ENCODE assay signal across 38 mouse cellular contexts in genomic region chr9:22505574-22505973, GRCm38 (mm10). TPM values are rescaled to one million over a fixed set of nuclear protein-coding genes. Genes with fewer than 3 reads are reported as not detected.
DNase-seq lines count a peak whose midpoint lies in the region; ATAC-seq and TF ChIP-seq lines count a peak whose summit lies in the region.
"Had no signal": no experiment of that assay in that cellular context is flagged by ENCODE, and none has a peak within 500 bp of the region (broad histone marks: within the 10 kb centered on the region; RNA-seq: fewer than 3 reads in every experiment).

No protein-coding gene starts in this region.

- no peaks in the 10 kb centered on the region for H3K79me2 ChIP-seq in liver, adult 2 months (ENCODE audit: control insufficient read depth, insufficient read depth, low read length)

- peak; percentile 82 for ATAC-seq in intestine, embryonic 15.5 days
- peak; percentile 32; the same call in 1 of the 2 replicates for ATAC-seq in liver, embryonic 12.5 days
- ATAC-seq: activated CD4-positive, CD25-positive, alpha-beta regulatory T cell, adult 4 months; forebrain, embryonic 16.5 days; hindbrain, embryonic 16.5 days; lung, postnatal 0 days had no signal

- H3K9me3 ChIP-seq in intestine, embryonic 15.5 days: no peaks in the 10 kb centered on the region
- no peaks in the 10 kb centered on the region for H3K9me3 ChIP-seq in liver, embryonic 12.5 days (replicated peaks)
- H3K9me3 ChIP-seq: embryonic facial prominence, embryonic 12.5 days; heart, embryonic 13.5 days; neural tube, embryonic 15.5 days had no signal

- DNase-seq in liver, adult 2 months (ENCODE audit: extremely low read depth, low read depth, low spot score): peak; percentile 8
- no peak for DNase-seq in liver
- no peak for DNase-seq in spleen, adult 12 weeks (ENCODE audit: low spot score)
- DNase-seq in adrenal gland, postnatal 10 days: no peak
- DNase-seq: adrenal gland, postnatal 14 days; B cell, adult 2 months; cerebellum, adult 11-12 months; cerebellum, adult 9-11 months; embryo, embryonic 11 days; gastrocnemius, adult 2 months; gastrocnemius, postnatal 36 days; heart, adult 2 months; heart, postnatal 14 days; kidney, postnatal 4 days; lung, adult 18-20 months; lung, postnatal 4 days; midbrain, embryonic 14.5 days; retina, postnatal 1 day had no signal

- 71% methylated on average over 2 of the region's 2 CpGs for WGBS in liver, adult 2 months
- 75% methylated on average over 2 of the region's 2 CpGs for WGBS in intestine, embryonic 15.5 days
- 52% methylated on average over 2 of the region's 2 CpGs for WGBS in liver, embryonic 12.5 days (ENCODE audit: insufficient replicate concordance)

- no peaks in the 10 kb centered on the region for H3K4me1 ChIP-seq in liver, adult 2 months (ENCODE audit: control insufficient read depth, insufficient read depth, low read length)
- no peaks in the 10 kb centered on the region for H3K4me1 ChIP-seq in intestine, embryonic 15.5 days (replicated peaks)
- H3K4me1 ChIP-seq in liver, embryonic 12.5 days: peaks cover 14% of the 10 kb centered on the region
- H3K4me1 ChIP-seq: neural tube, embryonic 15.5 days had no signal

- no peak for TF ChIP-seq CTCF in liver, adult 2 months (IDR thresholded peaks at IDR 0.05; ENCODE audit: low read depth, low read length)

- no peak overlapping the region for H3K4me3 ChIP-seq in liver, adult 2 months (ENCODE audit: insufficient read depth, low read depth, low read length)
- no peak overlapping the region for H3K4me3 ChIP-seq in intestine, embryonic 15.5 days (replicated peaks)
- no peak overlapping the region for H3K4me3 ChIP-seq in liver, embryonic 12.5 days
- H3K4me3 ChIP-seq: embryonic facial prominence, embryonic 12.5 days; gastrocnemius, adult 2 months; heart, adult 2 months; heart, embryonic 13.5 days; neural tube, embryonic 15.5 days had no signal

- no peak overlapping the region for H3K9ac ChIP-seq in liver, adult 2 months (ENCODE audit: low read depth, low read length)
- no peak overlapping the region for H3K9ac ChIP-seq in intestine, embryonic 15.5 days
- H3K9ac ChIP-seq in liver, embryonic 12.5 days: no peak overlapping the region
- H3K9ac ChIP-seq: embryonic facial prominence, embryonic 12.5 days; heart, embryonic 13.5 days; neural tube, embryonic 15.5 days had no signal

- H3K36me3 ChIP-seq in liver, adult 2 months (ENCODE audit: control insufficient read depth, insufficient read depth, low read length): no peaks in the 10 kb centered on the region
- H3K36me3 ChIP-seq in intestine, embryonic 15.5 days: no peaks in the 10 kb centered on the region
- no peaks in the 10 kb centered on the region for H3K36me3 ChIP-seq in liver, embryonic 12.5 days
- H3K36me3 ChIP-seq: heart, embryonic 13.5 days; neural tube, embryonic 15.5 days had no signal

- no peak overlapping the region for H3K27ac ChIP-seq in liver, adult 2 months (replicated peaks; ENCODE audit: insufficient read depth, low read depth, low read length)
- no peak overlapping the region for H3K27ac ChIP-seq in intestine, embryonic 15.5 days
- no peak overlapping the region for H3K27ac ChIP-seq in liver, embryonic 12.5 days
- H3K27ac ChIP-seq: embryonic facial prominence, embryonic 12.5 days; gastrocnemius, adult 2 months; heart, adult 2 months; heart, embryonic 13.5 days; neural tube, embryonic 15.5 days; stomach, postnatal 0 days had no signal

- H3K4me2 ChIP-seq in intestine, embryonic 15.5 days (replicated peaks): no peak overlapping the region
- H3K4me2 ChIP-seq in liver, embryonic 12.5 days: no peak overlapping the region
- H3K4me2 ChIP-seq: embryonic facial prominence, embryonic 12.5 days; heart, embryonic 13.5 days; neural tube, embryonic 15.5 days had no signal

- no peaks in the 10 kb centered on the region for H3K27me3 ChIP-seq in liver, adult 2 months (ENCODE audit: control insufficient read depth, insufficient read depth, low read length)
- H3K27me3 ChIP-seq in intestine, embryonic 15.5 days (replicated peaks): no peaks in the 10 kb centered on the region
- H3K27me3 ChIP-seq in liver, embryonic 12.5 days (replicated peaks): no peaks in the 10 kb centered on the region
- H3K27me3 ChIP-seq: embryonic facial prominence, embryonic 12.5 days; heart, embryonic 13.5 days; neural tube, embryonic 15.5 days had no signal

- TF ChIP-seq POLR2A in liver, adult 2 months (IDR thresholded peaks at IDR 0.05; ENCODE audit: extremely low read depth, insufficient read depth, low read length): no peak

RNA-seq across cellular contexts. Expression of gene Bbs9, which starts 30.1 kb away (rescaled TPM):
- 7.2 and 8.0 TPM in 2 replicates for total RNA-seq in liver, adult 2 months (2014; rRNA removed)
- 2.7 and 3.3 TPM in 2 replicates for polyA plus RNA-seq in liver, adult 2 months (2012; rRNA removed)
- 11.8 and 13.1 TPM in 2 replicates for polyA plus RNA-seq in intestine, embryonic 15.5 days (2015; fragmentation: Nextera tagmentation; extraction: Ambion mirVana)
- polyA plus RNA-seq in liver, embryonic 12.5 days (2016; fragmentation: Nextera tagmentation; extraction: Ambion mirVana): 4.8 and 5.4 TPM in 2 replicates
- 10 to 100 TPM; 12.0 to 16.4 TPM for total RNA-seq in adrenal gland, postnatal 10 days (2021)

RNA-seq across cellular contexts. Expression of gene Rp9, which starts 36.0 kb away (rescaled TPM):
- 47.1 and 53.7 TPM in 2 replicates for total RNA-seq in liver, adult 2 months (2014; rRNA removed)
- 58.1 and 66.7 TPM in 2 replicates for polyA plus RNA-seq in liver, adult 2 months (2012; rRNA removed)
- 70.1 and 73.2 TPM in 2 replicates for polyA plus RNA-seq in intestine, embryonic 15.5 days (2015; fragmentation: Nextera tagmentation; extraction: Ambion mirVana)
- polyA plus RNA-seq in liver, embryonic 12.5 days (2016; fragmentation: Nextera tagmentation; extraction: Ambion mirVana): 55.7 and 56.0 TPM in 2 replicates
- 10 to 100 TPM; 42.9 to 44.0 TPM for total RNA-seq in adrenal gland, postnatal 10 days (2021)

RNA-seq across cellular contexts. Expression of gene Gm17545, which starts 51.5 kb away (rescaled TPM):
- total RNA-seq in liver, adult 2 months (2014; rRNA removed): not detected in 2 replicates
- not detected in 2 replicates for polyA plus RNA-seq in liver, adult 2 months (2012; rRNA removed)
- not detected in 2 replicates for polyA plus RNA-seq in intestine, embryonic 15.5 days (2015; fragmentation: Nextera tagmentation; extraction: Ambion mirVana)
- polyA plus RNA-seq in liver, embryonic 12.5 days (2016; fragmentation: Nextera tagmentation; extraction: Ambion mirVana): not detected in 2 replicates
- total RNA-seq in adrenal gland, postnatal 10 days (2021): not detected
- total RNA-seq: adrenal gland, postnatal 14 days; gastrocnemius, adult 2 months; gastrocnemius, postnatal 36 days; heart, adult 2 months; heart, postnatal 14 days; layer of hippocampus, adult 8-10 months; layer of hippocampus, postnatal 25 days; left cerebral cortex, adult 8-10 months; left cerebral cortex, postnatal 36 days had no signal
- polyA plus RNA-seq: activated CD4-positive, CD25-positive, alpha-beta regulatory T cell, adult 4 months; embryonic facial prominence, embryonic 12.5 days; forebrain, embryonic 16.5 days; heart, adult 2 months; heart, embryonic 13.5 days; hindbrain, embryonic 11.5 days; hindbrain, embryonic 16.5 days; intestine, embryonic 14.5 days; kidney, embryonic 16.5 days; limb, embryonic 14.5 days; lung, postnatal 0 days; midbrain, embryonic 14.5 days; neural tube, embryonic 15.5 days; spleen, adult 2 months; stomach, postnatal 0 days; thymus, postnatal 0 days had no signal
